In genomic region chr5:139397959-139398753, GRCm38 (mm10) we compare ENCODE assay signal across 8 mouse cellular contexts. TPM values are rescaled to one million over a fixed set of nuclear protein-coding genes. Genes with fewer than 3 reads are reported as not detected.
DNase-seq lines count a peak whose midpoint lies in the region; ATAC-seq and TF ChIP-seq lines count a peak whose summit lies in the region.

No protein-coding gene starts in this region.

- no peaks in the 10 kb centered on the region; the same call in 1 of the 2 replicates for H3K27me3 ChIP-seq in heart, embryonic 12.5 days (replicated peaks)
- no peaks in the 10 kb centered on the region for H3K27me3 ChIP-seq in liver, embryonic 11.5 days (replicated peaks; ENCODE audit: control insufficient read depth, insufficient read depth, low read length)
- no peaks in the 10 kb centered on the region for H3K27me3 ChIP-seq in splenic B cell, adult 2 months (ENCODE audit: control insufficient read depth, insufficient read depth, low read length, poor library complexity, severe bottlenecking)

- no peak for TF ChIP-seq POLR2A in bone marrow, adult 2 months (IDR thresholded peaks at IDR 0.05; ENCODE audit: borderline replicate concordance, control insufficient read depth, low read depth, low read length)

- H3K4me3 ChIP-seq in bone marrow, adult 2 months (replicated peaks; ENCODE audit: control insufficient read depth, low read depth, low read length), result no peak overlapping the region
- no peak overlapping the region for H3K4me3 ChIP-seq in heart, embryonic 12.5 days
- H3K4me3 ChIP-seq in liver, embryonic 11.5 days (ENCODE audit: low read depth, low read length), result no peak overlapping the region

- peak overlapping the region; percentile 10; the same call in 1 of the 2 replicates for H3K4me2 ChIP-seq in heart, embryonic 12.5 days
- H3K4me2 ChIP-seq in liver, embryonic 11.5 days, result no peak overlapping the region

- H3K9me3 ChIP-seq in heart, embryonic 12.5 days (replicated peaks), result no peaks in the 10 kb centered on the region
- no peaks in the 10 kb centered on the region for H3K9me3 ChIP-seq in liver, embryonic 11.5 days (ENCODE audit: control insufficient read depth, low read length)

- H3K9ac ChIP-seq in heart, embryonic 12.5 days, result no peak overlapping the region
- H3K9ac ChIP-seq in liver, embryonic 11.5 days (ENCODE audit: low read depth, low read length), result no peak overlapping the region

- peak; percentile 87 for ATAC-seq in erythroid progenitor cell, adult 5-6 weeks (replicated peaks; ENCODE audit: low FRiP score, poor library complexity, severe bottlenecking)
- ATAC-seq in heart, embryonic 12.5 days (ENCODE audit: insufficient number of reproducible peaks, low FRiP score), result peak; percentile 54
- peak; percentile 76 for ATAC-seq in liver, embryonic 11.5 days (replicated peaks; ENCODE audit: low FRiP score)

- peak; percentile 87 to 88 for DNase-seq in B cell, adult 2 months
- DNase-seq in kidney, postnatal 10 days, result peak; percentile 94
- DNase-seq in liver, embryonic 11.5 days (ENCODE audit: low spot score), result peak; percentile 81
- peak; percentile 95 for DNase-seq in naive thymus-derived CD4-positive, alpha-beta T cell, adult 2 months (ENCODE audit: low read depth)
- peak; percentile 93 for DNase-seq in splenic B cell, adult 2 months (ENCODE audit: low read depth, low spot score)

- H3K36me3 ChIP-seq in heart, embryonic 12.5 days, result peaks cover 9% of the 10 kb centered on the region
- H3K36me3 ChIP-seq in liver, embryonic 11.5 days (ENCODE audit: control insufficient read depth, insufficient read depth, low read length), result peaks cover 2% of the 10 kb centered on the region
- peaks cover 4% of the 10 kb centered on the region for H3K36me3 ChIP-seq in splenic B cell, adult 2 months (ENCODE audit: control insufficient read depth, insufficient read depth, low read length, poor library complexity, severe bottlenecking)

- TF ChIP-seq CTCF in bone marrow, adult 2 months (IDR thresholded peaks at IDR 0.05; ENCODE audit: control insufficient read depth, insufficient read depth, low read length), result peak; percentile 93

- 17% methylated on average over 5 of the region's 5 CpGs for WGBS in bone marrow, adult 2 months
- WGBS in heart, embryonic 12.5 days, result 15% methylated on average over 5 of the region's 5 CpGs
- WGBS in liver, embryonic 11.5 days, result 28% methylated on average over 5 of the region's 5 CpGs

- peaks cover 4% of the 10 kb centered on the region for H3K4me1 ChIP-seq in bone marrow, adult 2 months (ENCODE audit: control insufficient read depth, insufficient read depth, low read length)
- peaks cover 24% of the 10 kb centered on the region for H3K4me1 ChIP-seq in heart, embryonic 12.5 days (replicated peaks)
- H3K4me1 ChIP-seq in liver, embryonic 11.5 days (replicated peaks; ENCODE audit: control insufficient read depth, insufficient read depth, low read length), result peaks cover 32% of the 10 kb centered on the region

- no peak overlapping the region for H3K27ac ChIP-seq in bone marrow, adult 2 months (ENCODE audit: control insufficient read depth, insufficient read depth, low read depth, low read length, poor library complexity)
- no peak overlapping the region for H3K27ac ChIP-seq in heart, embryonic 12.5 days (ENCODE audit: poor library complexity, severe bottlenecking)
- no peak overlapping the region; the same call in 1 of the 2 replicates for H3K27ac ChIP-seq in liver, embryonic 11.5 days (ENCODE audit: low read depth, low read length)

RNA-seq across cellular contexts. Expression of gene C130050O18Rik, which starts 6.9 kb away (rescaled TPM):
- polyA plus RNA-seq in bone marrow, adult 2 months (2011; ENCODE audit: insufficient read depth, insufficient read length, low replicate concordance, missing spikeins), result 0.88 and 4.0 TPM in 2 replicates
- 2.9 TPM in 1 of 2 replicates, not detected in the other for total RNA-seq in erythroid progenitor cell, adult 5-6 weeks (2015; ENCODE audit: low replicate concordance)
- total RNA-seq in erythroid progenitor cell, adult 5-6 weeks (2017; ENCODE audit: low replicate concordance), result 0.26 TPM in 1 of 2 replicates, not detected in the other
- polyA plus RNA-seq in heart, embryonic 12.5 days (2016; fragmentation: Nextera tagmentation; extraction: Ambion mirVana), result 0.10 and 0.36 TPM in 2 replicates
- 1.5 and 1.6 TPM in 2 replicates for polyA plus RNA-seq in liver, embryonic 11.5 days (2014; fragmentation: Nextera tagmentation; extraction: Ambion mirVana)

RNA-seq across cellular contexts. Expression of gene Gpr146, which starts 20.7 kb away (rescaled TPM):
- polyA plus RNA-seq in bone marrow, adult 2 months (2011; ENCODE audit: insufficient read depth, insufficient read length, low replicate concordance, missing spikeins), result 14.6 and 20.1 TPM in 2 replicates
- 34.0 and 38.9 TPM in 2 replicates for total RNA-seq in erythroid progenitor cell, adult 5-6 weeks (2015; ENCODE audit: low replicate concordance)
- 37.8 and 43.8 TPM in 2 replicates for total RNA-seq in erythroid progenitor cell, adult 5-6 weeks (2017; ENCODE audit: low replicate concordance)
- 8.2 and 8.5 TPM in 2 replicates for polyA plus RNA-seq in heart, embryonic 12.5 days (2016; fragmentation: Nextera tagmentation; extraction: Ambion mirVana)
- polyA plus RNA-seq in liver, embryonic 11.5 days (2014; fragmentation: Nextera tagmentation; extraction: Ambion mirVana), result 13.4 and 15.1 TPM in 2 replicates

RNA-seq across cellular contexts. Expression of gene Gper1, which starts 24.8 kb away (rescaled TPM):
- polyA plus RNA-seq in bone marrow, adult 2 months (2011; ENCODE audit: insufficient read depth, insufficient read length, low replicate concordance, missing spikeins), result not detected in 2 replicates
- not detected in 2 replicates for total RNA-seq in erythroid progenitor cell, adult 5-6 weeks (2015; ENCODE audit: low replicate concordance)
- total RNA-seq in erythroid progenitor cell, adult 5-6 weeks (2017; ENCODE audit: low replicate concordance), result not detected in 2 replicates
- 0.79 and 0.96 TPM in 2 replicates for polyA plus RNA-seq in heart, embryonic 12.5 days (2016; fragmentation: Nextera tagmentation; extraction: Ambion mirVana)
- 0.38 and 0.58 TPM in 2 replicates for polyA plus RNA-seq in liver, embryonic 11.5 days (2014; fragmentation: Nextera tagmentation; extraction: Ambion mirVana)

RNA-seq across cellular contexts. Expression of gene Cyp2w1, which starts 45.7 kb away (rescaled TPM):
- polyA plus RNA-seq in bone marrow, adult 2 months (2011; ENCODE audit: insufficient read depth, insufficient read length, low replicate concordance, missing spikeins), result not detected in 2 replicates
- not detected in 2 replicates for total RNA-seq in erythroid progenitor cell, adult 5-6 weeks (2015; ENCODE audit: low replicate concordance)
- total RNA-seq in erythroid progenitor cell, adult 5-6 weeks (2017; ENCODE audit: low replicate concordance), result not detected in 2 replicates
- polyA plus RNA-seq in heart, embryonic 12.5 days (2016; fragmentation: Nextera tagmentation; extraction: Ambion mirVana), result not detected in 2 replicates
- not detected in 2 replicates for polyA plus RNA-seq in liver, embryonic 11.5 days (2014; fragmentation: Nextera tagmentation; extraction: Ambion mirVana)

RNA-seq across cellular contexts. Expression of gene Cox19, which starts 46.9 kb away (rescaled TPM):
- polyA plus RNA-seq in bone marrow, adult 2 months (2011; ENCODE audit: insufficient read depth, insufficient read length, low replicate concordance, missing spikeins), result 27.6 and 39.3 TPM in 2 replicates
- total RNA-seq in erythroid progenitor cell, adult 5-6 weeks (2015; ENCODE audit: low replicate concordance), result 8.8 and 11.9 TPM in 2 replicates
- 5.3 and 29.0 TPM in 2 replicates for total RNA-seq in erythroid progenitor cell, adult 5-6 weeks (2017; ENCODE audit: low replicate concordance)
- 66.2 and 72.6 TPM in 2 replicates for polyA plus RNA-seq in heart, embryonic 12.5 days (2016; fragmentation: Nextera tagmentation; extraction: Ambion mirVana)
- 98.1 and 103 TPM in 2 replicates for polyA plus RNA-seq in liver, embryonic 11.5 days (2014; fragmentation: Nextera tagmentation; extraction: Ambion mirVana)
